Mouse (Mus musculus) urinary bladder, postnatal 36 days (tissue): ENCODE data around the gene Zfp385b.

Source experiments
- DNase-seq, 2 experiments: peaks; one replicate each; pipeline ENCODE4 v3.0.0; 2022; ENCODE audit warnings: low spot score in 2 of 2, mixed read lengths in 1 of 2

The Zfp385b gene

GRCm38 (mm10) chr2:77705476-77705875, 114.0 kb downstream of the Zfp385b start:
- DNase-seq, result no peak

- peak in 1 of 2 experiments; percentile 6 for DNase-seq
Observed at GRCm38 (mm10) chr2:77703080-77703479, 116.4 kb downstream of the Zfp385b start.

- no peak for DNase-seq
Observed at GRCm38 (mm10) chr2:77691174-77691573, 128.3 kb downstream of the Zfp385b start.

GRCm38 (mm10) chr2:77690316-77690715, 129.1 kb downstream of the Zfp385b start:
- DNase-seq, result no peak

- no peak for DNase-seq
Observed at GRCm38 (mm10) chr2:77688651-77689050, 130.8 kb downstream of the Zfp385b start.

- no peak for DNase-seq
Observed at GRCm38 (mm10) chr2:77684088-77684487, 135.4 kb downstream of the Zfp385b start.

- DNase-seq, result no peak
Observed at GRCm38 (mm10) chr2:77682205-77682604, 137.2 kb downstream of the Zfp385b start.

GRCm38 (mm10) chr2:77681741-77682140, 137.7 kb downstream of the Zfp385b start:
- no peak for DNase-seq

- no peak for DNase-seq
Observed at GRCm38 (mm10) chr2:77673770-77674169, 145.7 kb downstream of the Zfp385b start.

GRCm38 (mm10) chr2:77672215-77672905, 147.1 kb downstream of the Zfp385b start:
- DNase-seq, result no peak

GRCm38 (mm10) chr2:77662171-77662570, 157.3 kb downstream of the Zfp385b start:
- peak in 1 of 2 experiments; percentile 3 for DNase-seq

- no peak for DNase-seq
Observed at GRCm38 (mm10) chr2:77653686-77654085, 165.8 kb downstream of the Zfp385b start.

GRCm38 (mm10) chr2:77641521-77642170, 177.8 kb downstream of the Zfp385b start:
- no peak for DNase-seq

- DNase-seq, result no peak
Observed at GRCm38 (mm10) chr2:77639993-77640392, 179.4 kb downstream of the Zfp385b start.

GRCm38 (mm10) chr2:77631606-77632005, 187.8 kb downstream of the Zfp385b start:
- DNase-seq, result no peak

- DNase-seq, result no peak
Observed at GRCm38 (mm10) chr2:77627622-77628231, 191.7 kb downstream of the Zfp385b start.

- DNase-seq, result no peak
Observed at GRCm38 (mm10) chr2:77618686-77619085, 200.8 kb downstream of the Zfp385b start.

- no peak for DNase-seq
Observed at GRCm38 (mm10) chr2:77610303-77610991, 209.0 kb downstream of the Zfp385b start.

GRCm38 (mm10) chr2:77609452-77609851, 210.0 kb downstream of the Zfp385b start:
- DNase-seq, result no peak

GRCm38 (mm10) chr2:77608666-77609065, 210.8 kb downstream of the Zfp385b start:
- no peak for DNase-seq

GRCm38 (mm10) chr2:77593461-77593860, 226.0 kb downstream of the Zfp385b start:
- no peak for DNase-seq

- no peak for DNase-seq
Observed at GRCm38 (mm10) chr2:77592525-77592924, 226.9 kb downstream of the Zfp385b start.
